Mouse (Mus musculus): ENCODE results near the gene Rassf8. TPM values are rescaled to one million over a fixed set of nuclear protein-coding genes. Genes with fewer than 3 reads are reported as not detected.

Gene Rassf8
- 4.7 TPM in 2 replicates for polyA plus RNA-seq (2015; fragmentation: Nextera tagmentation; extraction: Ambion mirVana)

- WGBS: under 1% methylated on average over 55 of the region's 71 CpGs
- Histone ChIP-seq H3K9ac (peak within 1 kb of the TSS; percentile 77), H3K4me3 (replicated peaks) (peak within 1 kb of the TSS; percentile 77), H3K27me3 (replicated peaks) (no peaks in the 10 kb centered on the region), H3K9me3 (no peaks in the 10 kb centered on the region), H3K4me1 (replicated peaks) (0 out of 2 replicates have a peak, but pooled peaks cover 6% of the 10 kb centered on the region), H3K36me3 (no peaks in the 10 kb centered on the region), H3K27ac (peak within 1 kb of the TSS; percentile 83), H3K4me2 (replicated peaks) (peak within 1 kb of the TSS; percentile 89)
- ATAC-seq: peak; percentile 98
Measured at GRCm38 (mm10) chr6:145746132-145746849, at the start of gene Rassf8. Gene Rassf8 (plus strand): TSS chr6:145746748.

- WGBS: 69% methylated on average over 8 of the region's 8 CpGs
- Histone ChIP-seq H3K4me1 (replicated peaks) (no peaks in the 10 kb centered on the region), H3K27ac (no peak overlapping the region), H3K36me3 (no peaks in the 10 kb centered on the region), H3K4me3 (replicated peaks) (no peak overlapping the region), H3K9ac (no peak overlapping the region), H3K27me3 (replicated peaks) (no peaks in the 10 kb centered on the region), H3K9me3 (no peaks in the 10 kb centered on the region), H3K4me2 (replicated peaks) (no peak overlapping the region)
- no peak for ATAC-seq
Measured at GRCm38 (mm10) chr6:145701021-145701540, 45.5 kb upstream of the Rassf8 start.

- H3K27me3 ChIP-seq (replicated peaks): no peaks in the 10 kb centered on the region
- H3K36me3 ChIP-seq: no peaks in the 10 kb centered on the region
- no peaks in the 10 kb centered on the region for H3K9me3 ChIP-seq
- H3K27ac ChIP-seq: no peak overlapping the region
- H3K9ac ChIP-seq: no peak overlapping the region
- no peak for ATAC-seq
- H3K4me1 ChIP-seq (replicated peaks): no peaks in the 10 kb centered on the region
- WGBS: 82% methylated on average over 6 of the region's 6 CpGs
- H3K4me2 ChIP-seq (replicated peaks): no peak overlapping the region
- H3K4me3 ChIP-seq (replicated peaks): no peak overlapping the region
Measured at GRCm38 (mm10) chr6:145703667-145704066, 42.9 kb upstream of the Rassf8 start.

GRCm38 (mm10) chr6:145709956-145710720 lies 36.4 kb upstream of the Rassf8 start:
- no peak overlapping the region for H3K9ac ChIP-seq
- H3K4me2 ChIP-seq (replicated peaks): no peak overlapping the region
- no peaks in the 10 kb centered on the region for H3K36me3 ChIP-seq
- H3K4me3 ChIP-seq (replicated peaks): no peak overlapping the region
- no peak overlapping the region for H3K27ac ChIP-seq
- ATAC-seq: no peak
- peaks cover 5% of the 10 kb centered on the region; the same call in 1 of the 2 replicates for H3K4me1 ChIP-seq (replicated peaks)
- WGBS: 87% methylated on average over 18 of the region's 18 CpGs
- no peaks in the 10 kb centered on the region for H3K27me3 ChIP-seq (replicated peaks)
- H3K9me3 ChIP-seq: no peaks in the 10 kb centered on the region

GRCm38 (mm10) chr6:145710797-145711196 lies 35.8 kb upstream of the Rassf8 start:
- no peaks in the 10 kb centered on the region for H3K27me3 ChIP-seq (replicated peaks)
- H3K9me3 ChIP-seq: no peaks in the 10 kb centered on the region
- ATAC-seq: no peak
- no peak overlapping the region for H3K9ac ChIP-seq
- no peak overlapping the region for H3K4me3 ChIP-seq (replicated peaks)
- no peak overlapping the region for H3K4me2 ChIP-seq (replicated peaks)
- no peaks in the 10 kb centered on the region for H3K36me3 ChIP-seq
- no peak overlapping the region for H3K27ac ChIP-seq
- 88% methylated on average over 3 of the region's 3 CpGs for WGBS
- H3K4me1 ChIP-seq (replicated peaks): peaks cover 5% of the 10 kb centered on the region; the same call in 1 of the 2 replicates

GRCm38 (mm10) chr6:145711320-145711719 lies 35.2 kb upstream of the Rassf8 start:
- Histone ChIP-seq H3K4me3 (replicated peaks) (no peak overlapping the region), H3K27me3 (replicated peaks) (no peaks in the 10 kb centered on the region), H3K4me1 (replicated peaks) (peaks cover 5% of the 10 kb centered on the region; the same call in 1 of the 2 replicates), H3K4me2 (replicated peaks) (no peak overlapping the region), H3K27ac (no peak overlapping the region), H3K9me3 (no peaks in the 10 kb centered on the region), H3K9ac (no peak overlapping the region), H3K36me3 (no peaks in the 10 kb centered on the region)
- 0 out of 2 replicates have a peak, but pooled peaks have one; percentile 12 for ATAC-seq
- WGBS: 52% methylated on average over 5 of the region's 5 CpGs

GRCm38 (mm10) chr6:145713241-145714114 lies 33.1 kb upstream of the Rassf8 start:
- Histone ChIP-seq H3K4me2 (replicated peaks) (no peak overlapping the region), H3K4me1 (replicated peaks) (peaks cover 5% of the 10 kb centered on the region; the same call in 1 of the 2 replicates), H3K4me3 (replicated peaks) (no peak overlapping the region), H3K27me3 (replicated peaks) (no peaks in the 10 kb centered on the region), H3K9ac (no peak overlapping the region), H3K9me3 (no peaks in the 10 kb centered on the region), H3K36me3 (no peaks in the 10 kb centered on the region), H3K27ac (no peak overlapping the region)
- WGBS: 54% methylated on average over 8 of the region's 8 CpGs
- ATAC-seq: no peak

GRCm38 (mm10) chr6:145714131-145714530 lies 32.4 kb upstream of the Rassf8 start:
- WGBS: 64% methylated on average over 1 of the region's 1 CpGs
- Histone ChIP-seq H3K9me3 (no peaks in the 10 kb centered on the region), H3K4me1 (replicated peaks) (peaks cover 5% of the 10 kb centered on the region; the same call in 1 of the 2 replicates), H3K27me3 (replicated peaks) (no peaks in the 10 kb centered on the region), H3K4me3 (replicated peaks) (no peak overlapping the region), H3K4me2 (replicated peaks) (no peak overlapping the region), H3K9ac (no peak overlapping the region), H3K36me3 (no peaks in the 10 kb centered on the region), H3K27ac (no peak overlapping the region)
- no peak for ATAC-seq

- Histone ChIP-seq H3K36me3 (no peaks in the 10 kb centered on the region), H3K27ac (no peak overlapping the region), H3K4me3 (replicated peaks) (no peak overlapping the region), H3K27me3 (replicated peaks) (no peaks in the 10 kb centered on the region), H3K9me3 (no peaks in the 10 kb centered on the region), H3K4me2 (replicated peaks) (no peak overlapping the region), H3K9ac (no peak overlapping the region), H3K4me1 (replicated peaks) (no peaks in the 10 kb centered on the region)
- no peak for ATAC-seq
- WGBS: 62% methylated on average over 7 of the region's 7 CpGs
Measured at GRCm38 (mm10) chr6:145722596-145722995, 24.0 kb upstream of the Rassf8 start.

- Histone ChIP-seq H3K9ac (no peak overlapping the region), H3K36me3 (no peaks in the 10 kb centered on the region), H3K27ac (no peak overlapping the region), H3K9me3 (no peaks in the 10 kb centered on the region), H3K4me2 (replicated peaks) (no peak overlapping the region), H3K27me3 (replicated peaks) (no peaks in the 10 kb centered on the region), H3K4me1 (replicated peaks) (no peaks in the 10 kb centered on the region), H3K4me3 (replicated peaks) (no peak overlapping the region)
- WGBS: 83% methylated on average over 13 of the region's 13 CpGs
- no peak for ATAC-seq
Measured at GRCm38 (mm10) chr6:145723131-145723863, 23.3 kb upstream of the Rassf8 start.

- Histone ChIP-seq H3K4me2 (replicated peaks) (no peak overlapping the region), H3K4me1 (replicated peaks) (no peaks in the 10 kb centered on the region), H3K27me3 (replicated peaks) (no peaks in the 10 kb centered on the region), H3K9ac (no peak overlapping the region), H3K36me3 (no peaks in the 10 kb centered on the region), H3K9me3 (no peaks in the 10 kb centered on the region), H3K4me3 (replicated peaks) (no peak overlapping the region), H3K27ac (no peak overlapping the region)
- peak; percentile 75 for ATAC-seq
- 61% methylated on average over 10 of the region's 10 CpGs for WGBS
Measured at GRCm38 (mm10) chr6:145725849-145726248, 20.7 kb upstream of the Rassf8 start.
